Mouse (Mus musculus): ENCODE measurements around the gene Cntnap2. TPM values are rescaled to one million over a fixed set of nuclear protein-coding genes. Genes with fewer than 3 reads are reported as not detected.

The Cntnap2 gene
- total and polyA plus RNA-seq, 3 experiments, result 0.30 to 0.79 (median 0.44) TPM

DNA sequence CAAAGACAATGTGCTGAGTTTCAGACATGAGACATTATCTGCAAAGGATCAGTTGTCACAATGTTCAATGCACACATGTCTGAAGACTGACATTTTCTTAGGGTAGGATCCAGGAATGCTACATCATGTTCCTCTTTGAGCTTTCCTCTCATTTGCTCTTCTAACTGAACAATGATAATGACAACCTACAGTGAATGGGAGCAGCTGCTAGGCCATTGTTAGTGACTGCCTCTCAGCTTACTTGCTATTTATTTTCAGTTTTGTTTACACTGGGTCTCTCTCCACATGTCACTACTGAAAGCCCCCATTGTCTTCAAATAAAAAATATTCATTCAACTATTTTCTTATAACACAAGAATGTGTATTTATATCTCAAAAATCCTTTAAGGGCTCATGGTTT lies 54.5 kb downstream of the Cntnap2 start:
- Histone ChIP-seq H3K79me2 (replicated peaks; ENCODE audit: control insufficient read depth, extremely low read depth, insufficient read depth, poor library complexity, severe bottlenecking) (no peaks in the 10 kb centered on the region), H3K27me3 (replicated peaks) (no peaks in the 10 kb centered on the region), H3K4me1 (ENCODE audit: control insufficient read depth in 1 of 2, insufficient read depth in 2 of 2) (no peaks in the 10 kb centered on the region), H3K4me2 (ENCODE audit: insufficient read depth, low read depth, poor library complexity, severe bottlenecking) (no peak overlapping the region), H3K36me3 (replicated peaks in 1 of 2; ENCODE audit: control insufficient read depth in 1 of 2, insufficient read depth in 1 of 2, low read length in 1 of 2) (no peaks in the 10 kb centered on the region), H3K4me3 (replicated peaks in 1 of 3; ENCODE audit: low read depth in 2 of 3, low read length in 2 of 3, poor library complexity in 1 of 3) (no peak overlapping the region), H3K27ac (ENCODE audit: insufficient read depth, low read depth) (no peak overlapping the region), H3K9me3 (replicated peaks; ENCODE audit: low read length) (peaks cover 12% of the 10 kb centered on the region), H3K9ac (ENCODE audit: insufficient read depth, low read depth) (no peak overlapping the region)
- in situ Hi-C loops (cut with MboI; ENCODE audit: low pct_ligation_motif_present, low pct_unique_long_range_greater_than_20kb, low sequenced_read_pairs), result no loop called here
- no peak for DNase-seq (ENCODE audit: extremely low read depth)
- TF ChIP-seq ZMIZ1 (IDR thresholded peaks at IDR 0.05; ENCODE audit: low read depth, low read length) (no peak), ZKSCAN1 (IDR thresholded peaks at IDR 0.05; ENCODE audit: borderline replicate concordance, low read depth, low read length) (no peak), SIN3A (IDR thresholded peaks at IDR 0.05; ENCODE audit: low read length) (no peak)
- dilution Hi-C loops (cut with MboI; ENCODE audit: extremely low pct_ligation_motif_present, extremely low pct_unique_long_range_greater_than_20kb, low sequenced_read_pairs), result no loop called here

DNA sequence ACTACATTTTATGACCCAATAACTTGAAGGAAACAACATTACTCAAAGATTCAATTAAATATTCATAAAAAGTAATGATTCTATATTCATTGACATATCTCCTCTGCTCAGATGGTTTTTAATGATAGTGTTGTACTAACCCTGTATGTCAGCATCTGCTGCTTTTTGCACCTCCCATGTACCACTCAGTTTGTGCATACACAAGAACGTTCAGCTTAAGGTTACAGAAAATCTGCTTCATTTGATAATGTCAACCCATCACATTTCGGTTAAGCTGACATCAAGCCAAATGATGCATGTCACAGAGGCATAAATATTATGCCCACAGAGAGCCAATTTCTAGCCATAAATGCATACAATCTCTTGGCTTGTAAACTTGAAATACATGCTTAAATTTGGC lies 85.7 kb downstream of the Cntnap2 start:
- no peak overlapping the region for H3K4me2 ChIP-seq (ENCODE audit: insufficient read depth, low read depth, poor library complexity, severe bottlenecking)
- in situ Hi-C loops (cut with MboI; ENCODE audit: low pct_ligation_motif_present, low pct_unique_long_range_greater_than_20kb, low sequenced_read_pairs) (no loop called here), dilution Hi-C loops (cut with MboI; ENCODE audit: extremely low pct_ligation_motif_present, extremely low pct_unique_long_range_greater_than_20kb, low sequenced_read_pairs) (no loop called here)
- H3K27me3 ChIP-seq (replicated peaks), result no peaks in the 10 kb centered on the region
- peaks cover 16% of the 10 kb centered on the region for H3K9me3 ChIP-seq (replicated peaks; ENCODE audit: low read length)
- no peaks in the 10 kb centered on the region for H3K36me3 ChIP-seq (replicated peaks in 1 of 2; ENCODE audit: control insufficient read depth in 1 of 2, insufficient read depth in 1 of 2, low read length in 1 of 2)
- no peaks in the 10 kb centered on the region for H3K79me2 ChIP-seq (replicated peaks; ENCODE audit: control insufficient read depth, extremely low read depth, insufficient read depth, poor library complexity, severe bottlenecking)
- no peaks in the 10 kb centered on the region for H3K4me1 ChIP-seq (ENCODE audit: control insufficient read depth in 1 of 2, insufficient read depth in 2 of 2)
- no peak for DNase-seq (ENCODE audit: extremely low read depth)
- no peak overlapping the region for H3K9ac ChIP-seq (ENCODE audit: insufficient read depth, low read depth)
- H3K27ac ChIP-seq (ENCODE audit: insufficient read depth, low read depth), result no peak overlapping the region
- TF ChIP-seq ETS1 (conservative IDR thresholded peaks at IDR 0.05; ENCODE audit: low read depth, low read length) (no peak), ZMIZ1 (IDR thresholded peaks at IDR 0.05; ENCODE audit: low read depth, low read length) (no peak), MAFK (IDR thresholded peaks at IDR 0.05; ENCODE audit: insufficient replicate concordance, low read length) (no peak)
- no peak overlapping the region for H3K4me3 ChIP-seq (replicated peaks in 1 of 3; ENCODE audit: low read depth in 2 of 3, low read length in 2 of 3, poor library complexity in 1 of 3)

DNA sequence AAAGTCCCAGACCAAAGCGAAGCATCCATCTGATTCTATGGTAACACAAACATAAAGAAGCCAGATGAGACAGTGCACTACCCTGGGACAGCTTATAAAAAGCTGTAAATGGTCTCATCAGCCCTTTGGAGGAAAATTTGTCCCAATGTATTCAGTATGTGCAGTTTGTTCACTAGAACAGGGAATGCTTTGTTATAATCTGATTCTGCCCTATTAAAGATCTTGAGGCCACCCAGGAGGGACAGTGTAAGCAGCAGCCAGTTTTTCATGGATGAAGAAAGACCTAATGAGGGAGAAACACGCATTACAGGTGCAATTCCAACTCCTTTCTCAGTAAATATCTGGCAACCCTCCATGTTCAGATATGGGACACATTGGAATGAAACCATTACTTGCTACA lies 145.9 kb downstream of the Cntnap2 start:
- no peak overlapping the region for H3K27ac ChIP-seq (ENCODE audit: insufficient read depth, low read depth)
- dilution Hi-C loops (cut with MboI; ENCODE audit: extremely low pct_ligation_motif_present, extremely low pct_unique_long_range_greater_than_20kb, low sequenced_read_pairs) (no loop called here), in situ Hi-C loops (cut with MboI; ENCODE audit: low pct_ligation_motif_present, low pct_unique_long_range_greater_than_20kb, low sequenced_read_pairs) (no loop called here)
- no peaks in the 10 kb centered on the region for H3K4me1 ChIP-seq (ENCODE audit: control insufficient read depth in 1 of 2, insufficient read depth in 2 of 2)
- H3K27me3 ChIP-seq (replicated peaks), result no peaks in the 10 kb centered on the region
- TF ChIP-seq SMC3 (IDR thresholded peaks at IDR 0.05; ENCODE audit: low read depth, low read length) (no peak), ELF1 (IDR thresholded peaks at IDR 0.05; ENCODE audit: low read depth, low read length) (no peak), CHD2 (IDR thresholded peaks at IDR 0.05; ENCODE audit: low read length) (no peak), USF1 (IDR thresholded peaks at IDR 0.05; ENCODE audit: low read depth, low read length) (no peak), HCFC1 (IDR thresholded peaks at IDR 0.05; ENCODE audit: low read depth, low read length) (no peak), SIN3A (IDR thresholded peaks at IDR 0.05; ENCODE audit: low read length) (no peak), BHLHE40 (IDR thresholded peaks at IDR 0.05; ENCODE audit: low read depth, low read length) (no peak)
- no peak for DNase-seq (ENCODE audit: extremely low read depth)
- H3K9me3 ChIP-seq (replicated peaks; ENCODE audit: low read length), result peaks cover 16% of the 10 kb centered on the region
- no peak overlapping the region for H3K9ac ChIP-seq (ENCODE audit: insufficient read depth, low read depth)
- H3K36me3 ChIP-seq (replicated peaks in 1 of 2; ENCODE audit: control insufficient read depth in 1 of 2, insufficient read depth in 1 of 2, low read length in 1 of 2), result no peaks in the 10 kb centered on the region
- H3K4me2 ChIP-seq (ENCODE audit: insufficient read depth, low read depth, poor library complexity, severe bottlenecking), result no peak overlapping the region
- no peak overlapping the region for H3K4me3 ChIP-seq (replicated peaks in 1 of 3; ENCODE audit: low read depth in 2 of 3, low read length in 2 of 3, poor library complexity in 1 of 3)
- no peaks in the 10 kb centered on the region for H3K79me2 ChIP-seq (replicated peaks; ENCODE audit: control insufficient read depth, extremely low read depth, insufficient read depth, poor library complexity, severe bottlenecking)
